Mouse (Mus musculus): Measurements from ENCODE around the gene Col6a6. TPM values are rescaled to one million over a fixed set of nuclear protein-coding genes. Genes with fewer than 3 reads are reported as not detected.

Gene Col6a6
- total and polyA plus RNA-seq, 3 experiments, result 1.5 to 3.5 (median 2.5) TPM

GRCm38 (mm10) chr9:105689485-105689884 lies 138.5 kb downstream of the Col6a6 start:
- WGBS, result 85% methylated on average over 7 of the region's 7 CpGs
- H3K4me3 ChIP-seq, result no peak overlapping the region
- no peak for DNase-seq

GRCm38 (mm10) chr9:105684549-105685165 lies 143.3 kb downstream of the Col6a6 start:
- H3K27ac ChIP-seq, result no peak overlapping the region
- WGBS, result 62% methylated on average over 13 of the region's 13 CpGs
- H3K79me2 ChIP-seq (replicated peaks; ENCODE audit: control insufficient read depth, insufficient read depth, low read length), result no peaks in the 10 kb centered on the region
- no peaks in the 10 kb centered on the region for H3K4me1 ChIP-seq (ENCODE audit: control insufficient read depth, insufficient read depth, low read length)
- H3K4me3 ChIP-seq, result no peak overlapping the region
- H3K9ac ChIP-seq (ENCODE audit: low read depth, low read length), result no peak overlapping the region
- TF ChIP-seq CTCF (IDR thresholded peaks at IDR 0.05) (no peak), EP300 (IDR thresholded peaks at IDR 0.05; ENCODE audit: insufficient read depth, low read depth, low read length) (no peak), POLR2A (IDR thresholded peaks at IDR 0.05; ENCODE audit: insufficient read depth, low read depth, low read length) (no peak)
- no peaks in the 10 kb centered on the region for H3K27me3 ChIP-seq (ENCODE audit: control insufficient read depth, insufficient read depth, low read length)
- peaks cover 5% of the 10 kb centered on the region for H3K36me3 ChIP-seq (ENCODE audit: control insufficient read depth, insufficient read depth, low read length)
- intact Hi-C loops (cut with DNase I), result no loop called here
- DNase-seq, result no peak

More at GRCm38 (mm10) chr9:105689485-105689884, 138.5 kb downstream of the Col6a6 start:
- H3K27me3 ChIP-seq (ENCODE audit: control insufficient read depth, insufficient read depth, low read length), result no peaks in the 10 kb centered on the region
- peaks cover 5% of the 10 kb centered on the region for H3K36me3 ChIP-seq (ENCODE audit: control insufficient read depth, insufficient read depth, low read length)
- TF ChIP-seq POLR2A (IDR thresholded peaks at IDR 0.05; ENCODE audit: insufficient read depth, low read depth, low read length) (no peak), EP300 (IDR thresholded peaks at IDR 0.05; ENCODE audit: insufficient read depth, low read depth, low read length) (no peak), CTCF (IDR thresholded peaks at IDR 0.05) (no peak)
- no peak overlapping the region for H3K9ac ChIP-seq (ENCODE audit: low read depth, low read length)
- intact Hi-C loops (cut with DNase I), result no loop called here
- H3K27ac ChIP-seq, result no peak overlapping the region
- H3K4me1 ChIP-seq (ENCODE audit: control insufficient read depth, insufficient read depth, low read length), result no peaks in the 10 kb centered on the region
- no peaks in the 10 kb centered on the region for H3K79me2 ChIP-seq (replicated peaks; ENCODE audit: control insufficient read depth, insufficient read depth, low read length)

GRCm38 (mm10) chr9:105681386-105681785 lies 146.6 kb downstream of the Col6a6 start:
- no peak overlapping the region for H3K27ac ChIP-seq
- TF ChIP-seq CTCF (IDR thresholded peaks at IDR 0.05) (no peak), POLR2A (IDR thresholded peaks at IDR 0.05; ENCODE audit: insufficient read depth, low read depth, low read length) (no peak), EP300 (IDR thresholded peaks at IDR 0.05; ENCODE audit: insufficient read depth, low read depth, low read length) (no peak)
- H3K9ac ChIP-seq (ENCODE audit: low read depth, low read length), result no peak overlapping the region
- H3K36me3 ChIP-seq (ENCODE audit: control insufficient read depth, insufficient read depth, low read length), result peaks cover 5% of the 10 kb centered on the region
- H3K27me3 ChIP-seq (ENCODE audit: control insufficient read depth, insufficient read depth, low read length), result no peaks in the 10 kb centered on the region
- H3K79me2 ChIP-seq (replicated peaks; ENCODE audit: control insufficient read depth, insufficient read depth, low read length), result no peaks in the 10 kb centered on the region
- no peak overlapping the region for H3K4me3 ChIP-seq
- no peaks in the 10 kb centered on the region for H3K4me1 ChIP-seq (ENCODE audit: control insufficient read depth, insufficient read depth, low read length)
- intact Hi-C loops (cut with DNase I), result no loop called here
- WGBS, result 92% methylated on average over 7 of the region's 7 CpGs
- DNase-seq, result no peak

- DNase-seq, result no peak
- Histone ChIP-seq H3K79me2 (replicated peaks; ENCODE audit: control insufficient read depth, insufficient read depth, low read length) (no peaks in the 10 kb centered on the region), H3K9ac (ENCODE audit: low read depth, low read length) (no peak overlapping the region), H3K4me3 (no peak overlapping the region), H3K27me3 (ENCODE audit: control insufficient read depth, insufficient read depth, low read length) (no peaks in the 10 kb centered on the region), H3K4me1 (ENCODE audit: control insufficient read depth, insufficient read depth, low read length) (no peaks in the 10 kb centered on the region), H3K36me3 (ENCODE audit: control insufficient read depth, insufficient read depth, low read length) (no peaks in the 10 kb centered on the region), H3K27ac (no peak overlapping the region)
- TF ChIP-seq POLR2A (IDR thresholded peaks at IDR 0.05; ENCODE audit: insufficient read depth, low read depth, low read length) (no peak), EP300 (IDR thresholded peaks at IDR 0.05; ENCODE audit: insufficient read depth, low read depth, low read length) (no peak), CTCF (IDR thresholded peaks at IDR 0.05) (no peak)
- 83% methylated on average over 11 of the region's 11 CpGs for WGBS
- intact Hi-C loops (cut with DNase I), result no loop called here
Measured at GRCm38 (mm10) chr9:105675941-105676340, 152.0 kb downstream of the Col6a6 start.

- H3K4me3 ChIP-seq, result no peak overlapping the region
- WGBS, result 92% methylated on average over 2 of the region's 2 CpGs
- TF ChIP-seq EP300 (IDR thresholded peaks at IDR 0.05; ENCODE audit: insufficient read depth, low read depth, low read length), result no peak
- TF ChIP-seq POLR2A (IDR thresholded peaks at IDR 0.05; ENCODE audit: insufficient read depth, low read depth, low read length), result no peak
- TF ChIP-seq CTCF (IDR thresholded peaks at IDR 0.05), result no peak
- no peak overlapping the region for H3K9ac ChIP-seq (ENCODE audit: low read depth, low read length)
- no peaks in the 10 kb centered on the region for H3K36me3 ChIP-seq (ENCODE audit: control insufficient read depth, insufficient read depth, low read length)
- DNase-seq, result no peak
- no peak overlapping the region for H3K27ac ChIP-seq
- intact Hi-C loops (cut with DNase I), result no loop called here
- H3K4me1 ChIP-seq (ENCODE audit: control insufficient read depth, insufficient read depth, low read length), result no peaks in the 10 kb centered on the region
- H3K79me2 ChIP-seq (replicated peaks; ENCODE audit: control insufficient read depth, insufficient read depth, low read length), result no peaks in the 10 kb centered on the region
- no peaks in the 10 kb centered on the region for H3K27me3 ChIP-seq (ENCODE audit: control insufficient read depth, insufficient read depth, low read length)
Measured at GRCm38 (mm10) chr9:105672032-105672431, 155.9 kb downstream of the Col6a6 start.

- H3K9ac ChIP-seq (ENCODE audit: low read depth, low read length), result no peak overlapping the region
- no peaks in the 10 kb centered on the region for H3K36me3 ChIP-seq (ENCODE audit: control insufficient read depth, insufficient read depth, low read length)
- H3K27ac ChIP-seq, result no peak overlapping the region
- 90% methylated on average over 4 of the region's 4 CpGs for WGBS
- no peaks in the 10 kb centered on the region for H3K4me1 ChIP-seq (ENCODE audit: control insufficient read depth, insufficient read depth, low read length)
- intact Hi-C loops (cut with DNase I), result no loop called here
- H3K27me3 ChIP-seq (ENCODE audit: control insufficient read depth, insufficient read depth, low read length), result no peaks in the 10 kb centered on the region
- no peak for DNase-seq
- TF ChIP-seq CTCF (IDR thresholded peaks at IDR 0.05) (no peak), EP300 (IDR thresholded peaks at IDR 0.05; ENCODE audit: insufficient read depth, low read depth, low read length) (no peak), POLR2A (IDR thresholded peaks at IDR 0.05; ENCODE audit: insufficient read depth, low read depth, low read length) (no peak)
- H3K79me2 ChIP-seq (replicated peaks; ENCODE audit: control insufficient read depth, insufficient read depth, low read length), result no peaks in the 10 kb centered on the region
- H3K4me3 ChIP-seq, result no peak overlapping the region
Measured at GRCm38 (mm10) chr9:105670916-105671315, 157.0 kb downstream of the Col6a6 start.
